Mouse (Mus musculus) hindbrain, postnatal 0 days (tissue): ENCODE data around the gene Tlr9. TPM values are rescaled to one million over a fixed set of nuclear protein-coding genes. Genes with fewer than 3 reads are reported as not detected.

Source experiments
- ATAC-seq: fragments of 200-750 bp; cut with Nextera tagmentation; 2 replicates; pipeline ENCODE4 v1.8.0; 2017; ENCODE audit warnings: mild to moderate bottlenecking, moderate TSS enrichment, moderate library complexity
- DNase-seq: peaks from one replicate; pipeline ENCODE4 v3.0.0-alpha.2; 2015; ENCODE audit warnings: low spot score
- H3K27ac ChIP-seq: fragments of 300-500 bp; sonication (generic); 2 replicates; pipeline ENCODE4 v1.5.1; 2014; ENCODE audit warnings: mild to moderate bottlenecking
- H3K27me3 ChIP-seq: fragments of 300-500 bp; sonication (generic); 2 replicates; pipeline ENCODE4 v1.6.1; 2014; ENCODE audit warnings: low read length, mixed read lengths; ENCODE audit not compliant: insufficient read depth
- H3K36me3 ChIP-seq: fragments of 300-500 bp; sonication (generic); 2 replicates; pipeline ENCODE4 v1.6.1; 2014; ENCODE audit warnings: low read length, mixed read lengths; ENCODE audit not compliant: insufficient read depth
- H3K4me1 ChIP-seq: fragments of 300-500 bp; sonication (generic); 2 replicates; pipeline ENCODE4 v1.6.1; 2014; ENCODE audit warnings: antibody characterized with exemption, low read length, mixed read lengths; ENCODE audit not compliant: insufficient read depth
- H3K4me2 ChIP-seq: fragments of 300-500 bp; sonication (generic); 2 replicates; pipeline ENCODE4 v1.6.1; 2014; ENCODE audit warnings: low read depth, mild to moderate bottlenecking, low read length, moderate library complexity, mixed read lengths
- H3K4me3 ChIP-seq: fragments of 300-500 bp; sonication (generic); 2 replicates; pipeline ENCODE4 v1.5.1; 2014; ENCODE audit warnings: low read length
- H3K9ac ChIP-seq: fragments of 300-500 bp; sonication (generic); replicated peaks from 2 replicates; pipeline ENCODE4 v1.6.1; 2014; ENCODE audit warnings: mild to moderate bottlenecking, low read length, moderate library complexity, mixed read lengths
- H3K9me3 ChIP-seq: fragments of 300-500 bp; sonication (generic); 2 replicates; pipeline ENCODE4 v1.6.1; 2016; ENCODE audit warnings: low read length, mixed read lengths
- CTCF ChIP-seq: IDR thresholded peaks from 2 replicates; pipeline ENCODE4 v1.5.1; 2016; ENCODE audit warnings: antibody characterized with exemption, control low read depth, low read depth
- WGBS: fragments of 180-500 bp; shearing (Covaris S2); extraction: QIAGEN DNeasy Blood & Tissue Kit; methylation state at CpG from one replicate; pipeline ENCODE4 v1.1.7; 2014; 5-methylcytosine and 5-hydroxymethylcytosine counted together
- polyA plus RNA-seq: library from polyadenylated mRNA; unstranded; fragments of >200 nt; fragmentation: Nextera tagmentation; extraction: Ambion mirVana; gene quantifications from 2 replicates; pipeline ENCODE4 v1.2.1, GENCODE M21; 2015
- total RNA-seq: library from RNA; depleted of rRNA; stranded (reverse); fragments of >200 nt; gene quantifications from 2 replicates; pipeline ENCODE4 v1.2.3, GENCODE M21; 2014

Gene Tlr9
- total and polyA plus RNA-seq, 2 experiments from 2014 or later = 0.09 to 0.37 TPM

- ATAC-seq (no peak), DNase-seq (no peak)
- Histone ChIP-seq H3K4me3 (no peak overlapping the region), H3K27me3 (no peaks in the 10 kb centered on the region), H3K27ac (no peak overlapping the region), H3K36me3 (no peaks in the 10 kb centered on the region), H3K9me3 (no peaks in the 10 kb centered on the region), H3K4me1 (peaks cover 16% of the 10 kb centered on the region), H3K4me2 (no peak overlapping the region), H3K9ac (no peak overlapping the region)
- no peak for TF ChIP-seq CTCF
- 55% methylated on average over 2 of the region's 2 CpGs for WGBS
Measured at GRCm38 (mm10) chr9:106266936-106267657, 44.7 kb downstream of the Tlr9 start.

- H3K4me1 ChIP-seq = peaks cover 16% of the 10 kb centered on the region
- 39% methylated on average over 4 of the region's 4 CpGs for WGBS
- no peak for DNase-seq
- no peak overlapping the region for H3K27ac ChIP-seq
- no peaks in the 10 kb centered on the region for H3K36me3 ChIP-seq
- TF ChIP-seq CTCF = no peak
- H3K9ac ChIP-seq = no peak overlapping the region
- H3K4me3 ChIP-seq = no peak overlapping the region
- no peak overlapping the region for H3K4me2 ChIP-seq
- no peaks in the 10 kb centered on the region for H3K27me3 ChIP-seq
- ATAC-seq = no peak
- H3K9me3 ChIP-seq = no peaks in the 10 kb centered on the region
Measured at GRCm38 (mm10) chr9:106268421-106268820, 46.0 kb downstream of the Tlr9 start.

DNA sequence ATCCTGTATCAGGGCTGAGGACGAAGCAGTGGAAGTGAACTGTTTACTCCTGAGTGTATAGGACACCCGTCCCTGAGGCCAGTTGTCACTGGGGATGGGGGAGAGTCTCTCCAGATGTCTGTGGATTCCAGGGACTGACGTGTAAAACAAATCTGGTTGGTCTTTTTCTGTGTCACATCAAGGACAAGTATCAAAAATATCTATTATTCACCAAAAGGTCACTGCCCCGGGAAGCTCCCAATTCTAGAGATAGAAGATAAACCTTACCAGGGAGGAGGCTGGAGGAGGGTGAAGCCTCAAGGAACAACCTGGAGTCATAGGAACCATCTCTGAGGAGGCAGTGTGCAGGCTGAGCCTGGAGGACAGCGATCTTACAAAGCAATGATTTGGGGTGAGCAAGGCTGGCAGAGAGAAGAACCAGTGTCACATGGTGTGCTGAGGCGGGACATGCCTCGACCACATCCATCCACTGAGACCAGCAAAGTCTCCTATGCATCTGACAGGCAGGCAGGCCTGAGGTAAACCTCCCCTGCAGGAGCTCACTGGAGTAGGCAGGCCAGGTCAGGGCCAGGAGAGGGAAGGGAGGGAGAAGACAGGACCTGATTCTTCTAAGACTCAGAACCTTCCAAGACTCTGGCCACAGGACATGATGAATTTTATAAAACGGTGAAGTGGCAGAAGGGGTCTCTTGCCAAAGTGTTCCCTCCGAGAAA lies 46.8 kb downstream of the Tlr9 start:
- no peak for DNase-seq
- no peak overlapping the region for H3K4me3 ChIP-seq
- H3K27ac ChIP-seq = 0 out of 2 replicates have a peak overlapping the region, but pooled peaks have one; percentile 20
- no peaks in the 10 kb centered on the region for H3K36me3 ChIP-seq
- H3K9ac ChIP-seq = no peak overlapping the region
- ATAC-seq = peak; percentile 61; the same call in 1 of the 2 replicates
- H3K9me3 ChIP-seq = no peaks in the 10 kb centered on the region
- 56% methylated on average over 9 of the region's 9 CpGs for whole genome bisulfite sequencing
- no peak overlapping the region for H3K4me2 ChIP-seq
- no peaks in the 10 kb centered on the region for H3K27me3 ChIP-seq
- no peak for TF ChIP-seq CTCF
- peaks cover 16% of the 10 kb centered on the region for H3K4me1 ChIP-seq

- no peaks in the 10 kb centered on the region for H3K36me3 ChIP-seq
- ATAC-seq = peak; percentile 72; the same call in 1 of the 2 replicates
- no peaks in the 10 kb centered on the region for H3K9me3 ChIP-seq
- no peak overlapping the region for H3K9ac ChIP-seq
- H3K4me3 ChIP-seq = no peak overlapping the region
- peaks cover 16% of the 10 kb centered on the region for H3K4me1 ChIP-seq
- no peaks in the 10 kb centered on the region for H3K27me3 ChIP-seq
- TF ChIP-seq CTCF = no peak
- DNase-seq = peak; percentile 48
- H3K4me2 ChIP-seq = no peak overlapping the region
- WGBS = 5% methylated on average over 2 of the region's 2 CpGs
- peak overlapping the region; percentile 61 for H3K27ac ChIP-seq
Measured at GRCm38 (mm10) chr9:106269879-106270278, 47.5 kb downstream of the Tlr9 start.

DNA sequence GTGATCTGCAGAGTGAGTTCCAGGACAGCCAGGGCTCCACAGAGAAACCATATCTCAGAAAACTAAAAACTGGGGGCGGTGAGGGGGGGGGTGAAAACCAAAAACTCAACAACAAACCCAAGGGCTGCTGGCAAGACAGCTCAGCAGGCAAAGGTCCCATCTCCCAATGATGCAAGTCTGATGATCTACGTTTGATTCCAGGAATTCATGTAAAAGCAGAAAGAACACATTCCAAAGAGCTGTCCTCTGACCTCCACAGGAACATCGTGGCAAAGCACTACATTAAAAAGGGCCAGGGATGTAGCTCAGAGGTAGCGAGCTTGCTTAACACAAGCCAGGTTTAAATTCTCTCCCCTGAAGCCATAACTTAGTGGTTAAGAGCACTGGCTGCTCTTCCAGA lies 48.3 kb downstream of the Tlr9 start:
- H3K9me3 ChIP-seq = no peaks in the 10 kb centered on the region
- H3K4me2 ChIP-seq = no peak overlapping the region
- H3K4me3 ChIP-seq = no peak overlapping the region
- no peak overlapping the region for H3K9ac ChIP-seq
- 88% methylated on average over 4 of the region's 4 CpGs for WGBS
- peaks cover 16% of the 10 kb centered on the region for H3K4me1 ChIP-seq
- ATAC-seq (no peak), DNase-seq (no peak)
- H3K27me3 ChIP-seq = no peaks in the 10 kb centered on the region
- H3K36me3 ChIP-seq = no peaks in the 10 kb centered on the region
- H3K27ac ChIP-seq = peak overlapping the region; percentile 61; the same call in 1 of the 2 replicates
- TF ChIP-seq CTCF = no peak

- ATAC-seq = no peak
- H3K9ac ChIP-seq = no peak overlapping the region
- DNase-seq = no peak
- no peaks in the 10 kb centered on the region for H3K27me3 ChIP-seq
- H3K4me1 ChIP-seq = peaks cover 16% of the 10 kb centered on the region
- WGBS = 100% methylated on average over 1 of the region's 1 CpGs
- no peak overlapping the region for H3K4me2 ChIP-seq
- H3K9me3 ChIP-seq = no peaks in the 10 kb centered on the region
- no peak for TF ChIP-seq CTCF
- H3K27ac ChIP-seq = no peak overlapping the region
- H3K4me3 ChIP-seq = no peak overlapping the region
- no peaks in the 10 kb centered on the region for H3K36me3 ChIP-seq
Measured at GRCm38 (mm10) chr9:106272288-106272687, 49.9 kb downstream of the Tlr9 start.

- no peak for DNase-seq
- Histone ChIP-seq H3K9me3 (no peaks in the 10 kb centered on the region), H3K36me3 (no peaks in the 10 kb centered on the region), H3K4me3 (no peak overlapping the region), H3K9ac (no peak overlapping the region), H3K4me1 (peaks cover 15% of the 10 kb centered on the region), H3K27ac (no peak overlapping the region), H3K27me3 (no peaks in the 10 kb centered on the region), H3K4me2 (no peak overlapping the region)
- TF ChIP-seq CTCF = no peak
- ATAC-seq = no peak
- 76% methylated on average over 12 of the region's 12 CpGs for WGBS
Measured at GRCm38 (mm10) chr9:106273276-106273675, 50.9 kb downstream of the Tlr9 start.
